Mouse (Mus musculus) liver, adult (tissue): ENCODE data around the gene Dst.

ENCODE experiments used
- GATA4 ChIP-seq: IDR thresholded peaks from 2 replicates; pipeline ENCODE4 v1.6.1; 2014; ENCODE audit warnings: mild to moderate bottlenecking, low read length; ENCODE audit not compliant: insufficient replicate concordance

The Dst gene

GRCm38 (mm10) chr1:34051251-34051650 lies 143.2 kb downstream of the Dst start:
- TF ChIP-seq GATA4 = no peak

GRCm38 (mm10) chr1:34052422-34052821 lies 144.4 kb downstream of the Dst start:
- TF ChIP-seq GATA4 = no peak

GRCm38 (mm10) chr1:34054970-34055369 lies 146.9 kb downstream of the Dst start:
- no peak for TF ChIP-seq GATA4

DNA sequence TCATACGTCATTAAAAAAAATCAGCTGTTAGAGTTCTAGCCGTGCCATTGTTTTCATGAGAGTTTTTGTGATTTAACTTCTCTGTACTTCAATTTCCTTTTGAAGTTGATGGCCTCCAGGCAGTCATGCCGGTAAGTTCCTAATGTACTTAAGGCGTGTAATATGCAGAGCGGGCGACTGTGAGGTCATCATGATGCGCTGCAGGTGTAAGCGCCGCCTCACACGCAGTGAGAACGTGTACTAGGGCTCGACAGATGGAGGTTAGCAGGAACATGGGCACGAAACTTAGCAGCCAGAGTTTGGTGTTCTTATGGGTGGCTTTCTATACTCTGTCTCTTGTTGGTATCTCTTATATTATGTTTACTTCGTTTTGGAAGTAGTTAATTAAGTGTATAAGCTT lies 148.6 kb downstream of the Dst start:
- TF ChIP-seq GATA4 = no peak

DNA sequence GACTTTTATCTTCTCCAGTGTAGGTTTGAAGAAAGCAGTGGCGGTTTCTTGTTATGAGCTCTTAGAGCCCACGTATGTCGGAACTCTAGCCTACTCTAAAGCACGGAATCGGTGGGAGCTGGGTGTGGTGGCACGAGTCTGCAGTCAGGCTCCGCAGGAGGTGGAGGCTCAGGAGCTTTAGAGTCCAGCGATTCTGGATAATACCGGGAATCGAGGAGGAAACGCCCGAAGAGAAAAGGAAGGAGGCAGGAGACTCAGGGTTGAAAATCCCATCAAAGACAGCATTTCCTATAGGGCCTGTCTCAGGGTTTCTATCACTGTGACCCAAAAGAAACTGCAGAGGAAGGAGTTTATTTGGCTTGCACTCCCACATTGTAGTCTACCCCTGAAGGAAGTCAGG lies 151.2 kb downstream of the Dst start:
- no peak for TF ChIP-seq GATA4

DNA sequence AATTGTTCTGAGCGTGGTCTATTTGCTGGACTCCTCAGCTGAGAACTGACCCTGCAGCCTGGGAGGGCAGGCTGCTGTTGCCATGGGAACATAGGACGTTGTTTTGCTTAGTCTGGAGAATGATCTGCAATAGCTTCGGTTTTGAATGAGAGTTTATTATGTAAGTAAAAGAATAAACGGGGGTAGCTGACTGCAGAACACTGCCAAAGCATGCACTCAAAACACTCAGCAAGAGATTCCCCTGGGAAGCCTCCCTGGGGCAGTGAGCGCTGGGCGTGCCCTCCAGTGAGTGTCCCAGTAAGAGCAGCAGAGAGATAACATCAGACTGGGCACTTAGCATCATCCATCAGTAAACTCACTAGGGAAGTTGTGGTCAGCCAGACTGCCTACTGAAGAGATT lies 152.4 kb downstream of the Dst start:
- no peak for TF ChIP-seq GATA4

DNA sequence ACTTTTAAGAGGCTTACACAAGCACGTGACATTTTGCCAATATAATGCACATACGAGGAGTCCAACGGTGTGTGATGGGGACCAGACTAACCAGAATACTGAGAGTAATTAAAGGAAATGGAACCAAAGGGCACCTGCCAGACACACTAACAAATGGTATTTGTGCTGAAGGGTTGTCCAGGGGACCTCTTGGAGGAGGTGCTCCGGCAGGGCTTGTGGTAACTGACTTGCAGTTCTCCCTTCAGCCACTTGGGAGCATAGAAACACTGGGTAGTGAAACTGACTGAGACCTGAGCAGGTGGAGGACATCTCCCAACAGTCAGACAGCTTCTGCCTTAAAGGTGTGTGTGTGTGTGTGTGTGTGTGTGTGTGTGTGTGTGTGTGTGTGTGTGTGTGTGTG lies 153.1 kb downstream of the Dst start:
- TF ChIP-seq GATA4 = no peak

- no peak for TF ChIP-seq GATA4
Measured at GRCm38 (mm10) chr1:34061860-34062259, 153.8 kb downstream of the Dst start.

- TF ChIP-seq GATA4 = no peak
Measured at GRCm38 (mm10) chr1:34063943-34064342, 155.9 kb downstream of the Dst start.

DNA sequence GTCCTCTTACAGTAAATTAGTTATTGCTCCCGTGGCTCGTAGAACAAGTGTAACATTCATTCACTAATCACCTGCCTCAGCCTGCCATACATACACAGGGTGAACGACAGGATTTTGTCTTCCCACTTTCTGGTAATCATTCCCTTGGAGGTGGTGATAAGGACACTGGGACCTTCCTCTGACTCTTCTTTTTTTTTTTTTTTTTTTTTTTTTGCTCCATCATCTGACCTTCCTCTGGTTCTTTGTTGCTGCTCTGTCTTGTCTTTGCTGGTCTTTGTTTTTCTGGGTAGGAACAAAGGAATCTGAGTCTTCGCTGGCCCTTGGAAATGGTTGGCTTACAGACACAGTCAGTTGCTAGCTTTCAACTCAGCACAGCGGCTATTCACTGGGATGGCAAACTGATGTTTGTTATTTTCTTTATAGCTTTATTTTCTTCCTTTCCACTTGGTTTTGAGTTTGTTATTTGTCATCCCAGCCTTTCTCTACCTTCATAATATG lies 157.6 kb downstream of the Dst start:
- TF ChIP-seq GATA4 = no peak

DNA sequence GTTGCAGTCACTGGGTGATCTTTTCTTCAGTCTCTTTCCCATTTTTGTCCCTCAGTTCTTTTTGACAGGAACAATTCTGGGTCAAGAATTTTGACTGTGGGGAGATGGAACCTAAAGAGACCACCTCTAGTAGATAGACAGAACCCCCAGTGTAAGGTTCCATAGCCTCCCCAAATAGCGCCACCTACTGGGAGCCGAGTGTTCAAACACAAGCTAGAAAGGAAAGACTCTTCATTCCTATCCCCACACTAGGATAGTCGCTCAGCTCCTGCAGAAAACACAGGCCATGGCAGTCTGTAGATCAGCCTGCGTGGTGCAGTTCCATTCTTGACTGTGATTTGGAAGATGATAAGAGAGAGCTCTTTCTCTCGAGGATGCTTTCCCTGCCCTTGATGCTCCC lies 160.3 kb downstream of the Dst start:
- TF ChIP-seq GATA4 = no peak

GRCm38 (mm10) chr1:34069514-34070290 lies 161.7 kb downstream of the Dst start:
- TF ChIP-seq GATA4 = no peak

DNA sequence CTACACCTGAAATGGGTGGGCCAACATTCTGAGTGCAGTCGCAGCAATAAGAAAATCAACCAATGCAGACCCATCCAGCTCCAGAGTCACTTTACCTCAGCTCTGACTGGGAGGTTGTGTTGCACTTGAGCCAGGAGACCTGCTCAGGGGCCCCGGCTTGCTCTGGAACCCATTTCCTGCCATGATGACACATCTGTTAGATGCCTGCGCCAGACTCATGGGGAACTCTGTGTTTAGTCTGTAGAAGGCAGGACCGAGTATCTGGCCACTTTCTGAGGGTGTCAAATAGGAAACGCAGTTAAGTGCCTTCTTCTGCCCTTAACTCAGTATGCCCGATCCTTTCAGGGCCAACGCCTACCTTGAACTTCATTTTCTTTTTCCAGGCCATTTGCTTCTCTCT lies 162.4 kb downstream of the Dst start:
- no peak for TF ChIP-seq GATA4

- no peak for TF ChIP-seq GATA4
Measured at GRCm38 (mm10) chr1:34070991-34071639, 163.1 kb downstream of the Dst start.

- no peak for TF ChIP-seq GATA4
Measured at GRCm38 (mm10) chr1:34072262-34072661, 164.2 kb downstream of the Dst start.

DNA sequence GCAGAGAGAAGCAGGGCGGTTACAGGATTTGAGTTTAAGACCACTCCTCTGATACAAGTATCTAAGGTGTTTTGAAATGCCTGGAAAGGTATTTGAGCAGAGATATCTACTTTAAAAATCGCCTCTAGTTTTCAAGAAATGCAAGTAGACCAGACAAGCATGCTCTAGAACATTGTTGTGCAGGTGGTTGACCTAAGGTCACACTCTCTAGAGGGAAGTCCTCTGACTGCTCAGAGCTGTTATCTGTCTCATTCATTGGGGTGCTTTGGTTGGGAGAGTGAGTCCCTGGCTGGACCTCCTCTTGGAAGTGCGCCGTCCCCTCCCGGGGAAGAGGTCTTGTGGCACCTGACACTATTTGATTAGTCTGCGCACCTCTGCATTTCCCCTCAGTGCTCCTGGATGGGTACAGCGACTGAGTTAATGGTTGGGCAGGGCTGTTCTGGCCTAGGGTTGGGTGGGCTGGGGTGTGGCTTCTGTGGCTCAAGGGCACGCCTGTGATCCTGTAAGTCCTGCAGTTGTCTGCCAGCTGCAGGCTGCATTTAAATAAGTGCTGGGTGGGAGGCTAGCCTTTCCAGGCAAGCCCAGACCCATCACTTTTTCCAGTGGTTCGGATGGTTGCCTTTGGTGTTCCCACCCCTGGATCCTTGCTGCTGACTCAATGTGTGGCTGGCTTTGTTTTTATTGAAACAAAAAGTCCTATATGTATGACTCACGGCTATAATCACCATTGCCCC lies 165.6 kb downstream of the Dst start:
- TF ChIP-seq GATA4 = no peak
